Mouse (Mus musculus) embryo, embryonic 11 days (tissue): ENCODE measurements around the gene Arf5.

ENCODE experiments used
- DNase-seq: peaks from one replicate; pipeline ENCODE4 v3.0.0-alpha.2; 2015

Arf5 gene

GRCm38 (mm10) chr6:28429870-28430269, 6.5 kb downstream of the Arf5 start:
- DNase-seq = no peak

- DNase-seq = no peak
Measured at GRCm38 (mm10) chr6:28430795-28431537, 7.6 kb downstream of the Arf5 start.

DNA sequence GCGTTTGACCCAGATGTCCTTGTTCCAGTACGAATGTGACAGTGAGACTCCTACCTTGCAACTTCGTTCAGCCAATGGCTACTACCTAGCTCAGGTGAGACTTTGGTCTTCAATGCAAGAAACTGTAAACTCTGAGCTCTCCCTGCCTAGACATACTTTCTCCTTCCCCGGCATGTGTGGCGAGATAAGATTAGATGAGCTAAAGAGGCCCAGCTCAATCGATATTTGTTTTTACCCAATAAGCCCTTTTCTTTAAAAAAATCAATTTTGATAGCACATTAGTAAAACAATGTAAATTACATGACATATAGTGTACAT, 8.1 kb downstream of the Arf5 start:
- no peak for DNase-seq

GRCm38 (mm10) chr6:28447937-28448336, 24.6 kb downstream of the Arf5 start:
- no peak for DNase-seq

GRCm38 (mm10) chr6:28449253-28449652, 25.9 kb downstream of the Arf5 start, which contains the start of gene Pax4:
TSS of gene Pax4 (minus strand) at chr6:28449353.
- DNase-seq = no peak

GRCm38 (mm10) chr6:28450481-28450880, 27.1 kb downstream of the Arf5 start:
- DNase-seq = peak; percentile 22

DNA sequence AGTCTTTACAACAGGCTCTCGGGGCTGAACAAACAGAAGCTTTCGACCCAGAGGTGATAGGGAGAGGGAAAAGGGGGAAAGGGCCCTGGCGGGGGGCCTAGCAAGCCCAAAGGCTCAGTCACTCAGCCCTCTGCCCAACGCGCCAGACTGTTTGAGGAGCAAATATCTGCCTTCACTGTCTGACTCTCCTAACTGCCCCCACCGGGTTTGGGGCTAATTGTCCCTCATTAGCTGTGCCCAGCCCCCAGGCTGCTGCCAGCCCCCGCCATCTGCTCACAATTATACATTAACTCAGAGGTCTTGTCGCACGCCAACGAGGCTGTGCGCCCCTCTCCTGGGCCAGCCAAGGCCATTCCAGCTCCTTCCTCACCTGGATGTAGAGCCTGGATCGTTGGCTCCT, 27.6 kb downstream of the Arf5 start:
- no peak for DNase-seq

GRCm38 (mm10) chr6:28459221-28459668, 35.9 kb downstream of the Arf5 start:
- DNase-seq = no peak

- peak; percentile 66 for DNase-seq
Measured at GRCm38 (mm10) chr6:28460534-28460933, 37.2 kb downstream of the Arf5 start.

DNA sequence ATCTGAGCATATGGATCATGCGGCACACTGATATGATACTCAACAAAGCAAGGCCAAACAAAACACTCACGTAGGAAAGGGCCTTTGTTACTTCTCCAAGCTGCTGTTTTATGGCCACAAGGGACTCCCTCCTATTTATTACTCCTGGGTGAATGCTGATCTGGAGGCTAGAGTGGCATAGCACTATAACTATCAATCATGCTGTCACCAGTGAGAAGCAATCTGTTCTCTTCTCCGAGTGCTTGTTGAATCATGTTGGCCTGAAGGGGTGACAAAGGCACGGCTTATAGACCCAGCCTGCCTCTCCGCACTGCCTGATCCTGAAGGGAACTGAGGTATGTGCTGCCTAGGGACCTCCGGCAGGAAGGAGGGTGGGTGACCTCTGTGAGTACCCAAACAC, 41.3 kb downstream of the Arf5 start:
- DNase-seq = peak; percentile 40

DNA sequence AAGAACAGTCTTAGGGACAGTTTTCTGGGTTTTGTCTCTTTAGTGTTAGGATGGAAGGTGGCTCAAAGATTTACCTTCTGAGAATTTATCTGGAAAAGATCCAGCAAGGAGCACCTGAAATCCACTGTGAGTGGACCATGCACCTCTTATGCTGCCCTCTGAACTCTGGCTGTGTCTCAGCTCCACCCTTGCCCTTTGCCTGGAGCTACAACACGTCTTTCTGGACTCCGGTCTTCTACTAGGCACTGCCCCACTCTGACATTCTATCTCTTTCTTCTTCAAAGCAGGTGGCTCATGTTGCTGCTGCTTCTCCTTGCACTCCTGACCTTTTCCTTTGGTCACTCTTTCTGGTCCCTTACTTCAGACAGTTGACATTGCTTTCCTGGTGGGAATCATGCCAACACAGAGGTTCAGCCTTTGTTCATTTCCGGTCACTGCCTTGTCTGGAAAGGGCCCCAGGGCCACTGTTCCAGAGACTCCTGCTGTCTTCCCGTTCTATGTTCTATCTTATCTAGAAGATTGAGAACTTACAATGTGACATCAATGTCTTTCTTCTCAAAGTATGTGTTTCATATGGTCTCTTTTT, 46.8 kb downstream of the Arf5 start:
- no peak for DNase-seq

GRCm38 (mm10) chr6:28470621-28471020, 47.3 kb downstream of the Arf5 start:
- DNase-seq = no peak

DNA sequence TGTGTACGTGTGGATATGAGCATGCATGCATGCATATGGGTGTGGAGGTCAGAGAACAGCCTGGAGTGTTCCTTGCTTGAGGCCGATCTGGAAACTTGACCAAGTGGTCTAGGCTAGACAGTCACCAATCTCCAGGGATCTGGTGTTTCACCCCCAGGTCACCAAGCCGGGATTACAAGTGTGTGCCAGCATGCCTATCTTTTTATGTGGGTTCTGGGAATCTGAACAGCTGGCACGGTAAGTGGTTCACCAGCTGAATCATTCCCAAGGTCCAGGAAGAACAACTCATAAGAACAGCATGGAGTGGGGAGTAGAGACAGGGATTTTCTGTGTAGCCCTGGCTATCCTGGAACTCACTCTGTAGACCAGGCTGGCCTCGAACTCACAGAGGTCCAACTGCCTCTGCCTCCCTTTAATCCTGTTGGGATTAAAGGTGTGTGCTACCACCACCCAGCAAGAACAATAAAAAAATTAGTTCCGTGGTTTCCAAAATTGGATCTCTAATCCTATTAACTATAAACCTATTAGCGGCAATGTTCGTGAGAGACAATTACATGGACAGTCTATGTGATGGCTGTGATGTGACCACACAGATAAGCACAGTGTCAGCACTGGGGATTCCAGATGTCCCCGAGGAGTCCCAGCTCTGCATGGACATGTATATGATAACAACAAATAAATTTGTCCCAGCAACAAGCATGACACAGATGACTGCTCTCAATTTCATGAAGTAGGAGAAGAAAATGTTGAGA, 48.1 kb downstream of the Arf5 start:
- DNase-seq = no peak

GRCm38 (mm10) chr6:28474211-28474610, 50.9 kb downstream of the Arf5 start:
- no peak for DNase-seq

DNA sequence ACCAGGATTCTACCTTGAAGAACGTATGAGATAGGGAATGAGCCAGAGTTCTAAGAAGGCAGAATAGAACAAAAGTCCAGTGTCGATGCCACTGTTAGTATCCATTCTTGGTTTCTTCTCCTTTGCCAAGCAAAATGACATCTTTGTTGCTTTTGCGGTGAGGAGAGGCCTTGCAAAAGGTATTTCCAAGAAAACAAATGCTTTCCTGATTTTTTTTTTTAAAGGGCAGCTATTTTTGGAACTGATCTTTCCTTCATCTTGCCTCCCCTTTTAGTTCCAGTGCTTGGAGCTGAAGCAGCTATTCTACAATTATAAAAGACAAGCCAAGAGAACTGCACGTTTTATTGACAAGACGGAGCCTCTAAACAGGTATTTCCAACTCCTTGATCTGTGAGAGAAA, 51.5 kb downstream of the Arf5 start, which contains the start of gene Snd1:
TSS of gene Snd1 (plus strand) at position 301 of the 400 bp plus-strand sequence.
- DNase-seq = no peak
